Mouse (Mus musculus): ENCODE measurements around the gene Trat1. TPM values are rescaled to one million over a fixed set of nuclear protein-coding genes. Genes with fewer than 3 reads are reported as not detected.

Gene Trat1
- polyA plus RNA-seq (2014; fragmentation: Nextera tagmentation; extraction: Ambion mirVana): not detected in 2 replicates

GRCm38 (mm10) chr16:48771971-48772445 is at the start of gene Trat1:
Gene Trat1 (minus strand): TSS chr16:48772021.
- no peak for ATAC-seq (replicated peaks; ENCODE audit: low FRiP score, low TSS enrichment, low read depth)

GRCm38 (mm10) chr16:48818524-48818923 is 46.7 kb upstream of the Trat1 start:
- ATAC-seq (replicated peaks; ENCODE audit: low FRiP score, low TSS enrichment, low read depth): no peak
- no peak for DNase-seq (ENCODE audit: low spot score)
- Histone ChIP-seq H3K27ac (ENCODE audit: low read depth) (no peak overlapping the region), H3K4me1 (replicated peaks; ENCODE audit: control insufficient read depth, insufficient read depth, low read length) (no peaks in the 10 kb centered on the region), H3K4me2 (ENCODE audit: low read length) (no peak overlapping the region), H3K4me3 (ENCODE audit: low read depth, low read length) (no peak overlapping the region), H3K9ac (ENCODE audit: low read length) (no peak overlapping the region), H3K27me3 (replicated peaks; ENCODE audit: control insufficient read depth, insufficient read depth, low read length) (no peaks in the 10 kb centered on the region), H3K9me3 (ENCODE audit: control insufficient read depth, low read length) (no peaks in the 10 kb centered on the region), H3K36me3 (ENCODE audit: control insufficient read depth, insufficient read depth, low read length) (no peaks in the 10 kb centered on the region)
- 89% methylated on average over 6 of the region's 6 CpGs for WGBS

More at GRCm38 (mm10) chr16:48771971-48772445, at the start of gene Trat1:
- Histone ChIP-seq H3K36me3 (ENCODE audit: control insufficient read depth, insufficient read depth, low read length) (no peaks in the 10 kb centered on the region), H3K9me3 (ENCODE audit: control insufficient read depth, low read length) (no peaks in the 10 kb centered on the region), H3K4me1 (replicated peaks; ENCODE audit: control insufficient read depth, insufficient read depth, low read length) (no peaks in the 10 kb centered on the region), H3K9ac (ENCODE audit: low read length) (no peak within 1 kb of the TSS), H3K27ac (ENCODE audit: low read depth) (no peak within 1 kb of the TSS), H3K27me3 (replicated peaks; ENCODE audit: control insufficient read depth, insufficient read depth, low read length) (no peaks in the 10 kb centered on the region), H3K4me2 (ENCODE audit: low read length) (no peak within 1 kb of the TSS), H3K4me3 (ENCODE audit: low read depth, low read length) (no peak within 1 kb of the TSS)
- 70% methylated on average over 3 of the region's 3 CpGs for WGBS
- no peak for DNase-seq (ENCODE audit: low spot score)

GRCm38 (mm10) chr16:48816695-48817094 is 44.9 kb upstream of the Trat1 start, which contains the start of gene Retnlb:
Gene Retnlb (plus strand): TSS chr16:48816856.
- Histone ChIP-seq H3K27ac (ENCODE audit: low read depth) (no peak within 1 kb of the TSS), H3K4me3 (ENCODE audit: low read depth, low read length) (no peak within 1 kb of the TSS), H3K9ac (ENCODE audit: low read length) (no peak within 1 kb of the TSS), H3K4me1 (replicated peaks; ENCODE audit: control insufficient read depth, insufficient read depth, low read length) (0 out of 2 replicates have a peak, but pooled peaks cover 3% of the 10 kb centered on the region), H3K36me3 (ENCODE audit: control insufficient read depth, insufficient read depth, low read length) (no peaks in the 10 kb centered on the region), H3K27me3 (replicated peaks; ENCODE audit: control insufficient read depth, insufficient read depth, low read length) (no peaks in the 10 kb centered on the region), H3K9me3 (ENCODE audit: control insufficient read depth, low read length) (no peaks in the 10 kb centered on the region), H3K4me2 (ENCODE audit: low read length) (no peak within 1 kb of the TSS)
- no peak for ATAC-seq (replicated peaks; ENCODE audit: low FRiP score, low TSS enrichment, low read depth)
- no peak for DNase-seq (ENCODE audit: low spot score)
- WGBS: 100% methylated on average over 2 of the region's 2 CpGs

GRCm38 (mm10) chr16:48811881-48812436 is 40.1 kb upstream of the Trat1 start:
- H3K36me3 ChIP-seq (ENCODE audit: control insufficient read depth, insufficient read depth, low read length): no peaks in the 10 kb centered on the region
- no peaks in the 10 kb centered on the region for H3K9me3 ChIP-seq (ENCODE audit: control insufficient read depth, low read length)
- H3K4me2 ChIP-seq (ENCODE audit: low read length): no peak overlapping the region
- no peak for ATAC-seq (replicated peaks; ENCODE audit: low FRiP score, low TSS enrichment, low read depth)
- no peaks in the 10 kb centered on the region for H3K27me3 ChIP-seq (replicated peaks; ENCODE audit: control insufficient read depth, insufficient read depth, low read length)
- WGBS: 60% methylated on average over 7 of the region's 7 CpGs
- no peak for DNase-seq (ENCODE audit: low spot score)
- no peak overlapping the region for H3K27ac ChIP-seq (ENCODE audit: low read depth)
- no peak overlapping the region for H3K4me3 ChIP-seq (ENCODE audit: low read depth, low read length)
- 0 out of 2 replicates have a peak, but pooled peaks cover 3% of the 10 kb centered on the region for H3K4me1 ChIP-seq (replicated peaks; ENCODE audit: control insufficient read depth, insufficient read depth, low read length)
- no peak overlapping the region for H3K9ac ChIP-seq (ENCODE audit: low read length)

- H3K27me3 ChIP-seq (replicated peaks; ENCODE audit: control insufficient read depth, insufficient read depth, low read length): no peaks in the 10 kb centered on the region
- 37% methylated on average over 2 of the region's 2 CpGs for WGBS
- H3K4me2 ChIP-seq (ENCODE audit: low read length): no peak overlapping the region
- 0 out of 2 replicates have a peak, but pooled peaks cover 3% of the 10 kb centered on the region for H3K4me1 ChIP-seq (replicated peaks; ENCODE audit: control insufficient read depth, insufficient read depth, low read length)
- H3K27ac ChIP-seq (ENCODE audit: low read depth): no peak overlapping the region
- H3K36me3 ChIP-seq (ENCODE audit: control insufficient read depth, insufficient read depth, low read length): no peaks in the 10 kb centered on the region
- no peak overlapping the region for H3K4me3 ChIP-seq (ENCODE audit: low read depth, low read length)
- ATAC-seq (replicated peaks; ENCODE audit: low FRiP score, low TSS enrichment, low read depth): no peak
- H3K9me3 ChIP-seq (ENCODE audit: control insufficient read depth, low read length): no peaks in the 10 kb centered on the region
- no peak for DNase-seq (ENCODE audit: low spot score)
- H3K9ac ChIP-seq (ENCODE audit: low read length): no peak overlapping the region
Observed at GRCm38 (mm10) chr16:48809374-48809773, 37.6 kb upstream of the Trat1 start.

GRCm38 (mm10) chr16:48806521-48806920 is 34.7 kb upstream of the Trat1 start:
- no peaks in the 10 kb centered on the region for H3K27me3 ChIP-seq (replicated peaks; ENCODE audit: control insufficient read depth, insufficient read depth, low read length)
- WGBS: 82% methylated on average over 1 of the region's 1 CpGs
- H3K4me2 ChIP-seq (ENCODE audit: low read length): no peak overlapping the region
- H3K36me3 ChIP-seq (ENCODE audit: control insufficient read depth, insufficient read depth, low read length): no peaks in the 10 kb centered on the region
- no peak overlapping the region for H3K9ac ChIP-seq (ENCODE audit: low read length)
- DNase-seq (ENCODE audit: low spot score): no peak
- H3K4me1 ChIP-seq (replicated peaks; ENCODE audit: control insufficient read depth, insufficient read depth, low read length): no peaks in the 10 kb centered on the region
- H3K4me3 ChIP-seq (ENCODE audit: low read depth, low read length): no peak overlapping the region
- no peak for ATAC-seq (replicated peaks; ENCODE audit: low FRiP score, low TSS enrichment, low read depth)
- H3K27ac ChIP-seq (ENCODE audit: low read depth): no peak overlapping the region
- no peaks in the 10 kb centered on the region for H3K9me3 ChIP-seq (ENCODE audit: control insufficient read depth, low read length)

GRCm38 (mm10) chr16:48805412-48805811 is 33.6 kb upstream of the Trat1 start:
- ATAC-seq (replicated peaks; ENCODE audit: low FRiP score, low TSS enrichment, low read depth): no peak
- H3K9me3 ChIP-seq (ENCODE audit: control insufficient read depth, low read length): no peaks in the 10 kb centered on the region
- H3K4me3 ChIP-seq (ENCODE audit: low read depth, low read length): no peak overlapping the region
- no peak overlapping the region for H3K9ac ChIP-seq (ENCODE audit: low read length)
- 79% methylated on average over 1 of the region's 1 CpGs for WGBS
- H3K27ac ChIP-seq (ENCODE audit: low read depth): no peak overlapping the region
- no peak for DNase-seq (ENCODE audit: low spot score)
- H3K4me2 ChIP-seq (ENCODE audit: low read length): no peak overlapping the region
- no peaks in the 10 kb centered on the region for H3K27me3 ChIP-seq (replicated peaks; ENCODE audit: control insufficient read depth, insufficient read depth, low read length)
- H3K36me3 ChIP-seq (ENCODE audit: control insufficient read depth, insufficient read depth, low read length): no peaks in the 10 kb centered on the region
- H3K4me1 ChIP-seq (replicated peaks; ENCODE audit: control insufficient read depth, insufficient read depth, low read length): no peaks in the 10 kb centered on the region

GRCm38 (mm10) chr16:48800906-48801305 is 29.1 kb upstream of the Trat1 start:
- Histone ChIP-seq H3K4me2 (ENCODE audit: low read length) (no peak overlapping the region), H3K4me1 (replicated peaks; ENCODE audit: control insufficient read depth, insufficient read depth, low read length) (no peaks in the 10 kb centered on the region), H3K27ac (ENCODE audit: low read depth) (no peak overlapping the region), H3K9ac (ENCODE audit: low read length) (no peak overlapping the region), H3K9me3 (ENCODE audit: control insufficient read depth, low read length) (no peaks in the 10 kb centered on the region), H3K4me3 (ENCODE audit: low read depth, low read length) (no peak overlapping the region), H3K36me3 (ENCODE audit: control insufficient read depth, insufficient read depth, low read length) (no peaks in the 10 kb centered on the region), H3K27me3 (replicated peaks; ENCODE audit: control insufficient read depth, insufficient read depth, low read length) (no peaks in the 10 kb centered on the region)
- DNase-seq (ENCODE audit: low spot score): no peak
- ATAC-seq (replicated peaks; ENCODE audit: low FRiP score, low TSS enrichment, low read depth): no peak
- WGBS: 87% methylated on average over 2 of the region's 2 CpGs

GRCm38 (mm10) chr16:48799470-48799869 is 27.6 kb upstream of the Trat1 start:
- no peaks in the 10 kb centered on the region for H3K9me3 ChIP-seq (ENCODE audit: control insufficient read depth, low read length)
- no peak overlapping the region for H3K27ac ChIP-seq (ENCODE audit: low read depth)
- H3K4me3 ChIP-seq (ENCODE audit: low read depth, low read length): no peak overlapping the region
- no peaks in the 10 kb centered on the region for H3K36me3 ChIP-seq (ENCODE audit: control insufficient read depth, insufficient read depth, low read length)
- no peak for DNase-seq (ENCODE audit: low spot score)
- no peak for ATAC-seq (replicated peaks; ENCODE audit: low FRiP score, low TSS enrichment, low read depth)
- no peaks in the 10 kb centered on the region for H3K4me1 ChIP-seq (replicated peaks; ENCODE audit: control insufficient read depth, insufficient read depth, low read length)
- no peak overlapping the region for H3K4me2 ChIP-seq (ENCODE audit: low read length)
- no peaks in the 10 kb centered on the region for H3K27me3 ChIP-seq (replicated peaks; ENCODE audit: control insufficient read depth, insufficient read depth, low read length)
- no peak overlapping the region for H3K9ac ChIP-seq (ENCODE audit: low read length)
- 81% methylated on average over 3 of the region's 3 CpGs for WGBS

Data from intestine, embryonic 14.5 days (tissue).